Mouse (Mus musculus) forebrain, embryonic 11.5 days (tissue): ENCODE measurements around the gene Cd302. TPM values are rescaled to one million over a fixed set of nuclear protein-coding genes. Genes with fewer than 3 reads are reported as not detected.

Experiments used
- ATAC-seq: fragments of 200-750 bp; cut with Nextera tagmentation; replicated peaks from 2 replicates; pipeline ENCODE4 v1.8.0; 2017; ENCODE audit warnings: moderate TSS enrichment; ENCODE audit not compliant: low FRiP score
- DNase-seq: peaks from one replicate; pipeline ENCODE4 v3.0.0-alpha.2; 2017; ENCODE audit warnings: low spot score
- H3K27ac ChIP-seq: fragments of 300-500 bp; sonication (generic); 2 replicates; pipeline ENCODE4 v1.5.1; 2014; ENCODE audit warnings: low read depth, low read length
- H3K27me3 ChIP-seq: fragments of 300-500 bp; sonication (generic); 2 replicates; pipeline ENCODE4 v1.6.1; 2014; ENCODE audit warnings: mild to moderate bottlenecking, low read length, mixed read lengths; ENCODE audit not compliant: control insufficient read depth, insufficient read depth
- H3K36me3 ChIP-seq: fragments of 300-500 bp; sonication (generic); 2 replicates; pipeline ENCODE4 v1.6.1; 2014; ENCODE audit warnings: mild to moderate bottlenecking, low read length, moderate library complexity, mixed read lengths; ENCODE audit not compliant: control insufficient read depth, insufficient read depth
- H3K4me1 ChIP-seq: fragments of 300-500 bp; sonication (generic); replicated peaks from 2 replicates; pipeline ENCODE4 v1.6.1; 2014; ENCODE audit warnings: low read length, mixed read lengths; ENCODE audit not compliant: control insufficient read depth, insufficient read depth
- H3K4me2 ChIP-seq: fragments of 300-500 bp; sonication (generic); 2 replicates; pipeline ENCODE4 v1.6.1; 2014; ENCODE audit warnings: low read depth, mild to moderate bottlenecking, low read length, moderate library complexity, mixed read lengths; ENCODE audit not compliant: severe bottlenecking
- H3K4me3 ChIP-seq: fragments of 300-500 bp; sonication (generic); 2 replicates; pipeline ENCODE4 v1.5.1; 2014; ENCODE audit warnings: low read depth, low read length
- H3K9ac ChIP-seq: fragments of 300-500 bp; sonication (generic); 2 replicates; pipeline ENCODE4 v1.6.1; 2014; ENCODE audit warnings: low read length
- H3K9me3 ChIP-seq: fragments of 300-500 bp; sonication (generic); 2 replicates; pipeline ENCODE4 v1.6.1; 2016; ENCODE audit warnings: low read length, mixed read lengths; ENCODE audit not compliant: control insufficient read depth
- WGBS: fragments of 180-500 bp; shearing (Covaris S2); extraction: QIAGEN DNeasy Blood & Tissue Kit; methylation state at CpG from one replicate; pipeline ENCODE4 v1.1.7; 2014; 5-methylcytosine and 5-hydroxymethylcytosine counted together
- polyA plus RNA-seq: library from polyadenylated mRNA; unstranded; fragments of >200 nt; fragmentation: Nextera tagmentation; extraction: Ambion mirVana; gene quantifications from 2 replicates; pipeline ENCODE4 v1.2.1, GENCODE M21; 2014

The Cd302 gene
- polyA plus RNA-seq, 1 experiment from 2014 or later, result 11.4 TPM

GRCm38 (mm10) chr2:60269856-60270479 lies 14.3 kb downstream of the Cd302 start:
- DNase-seq (no peak), ATAC-seq (no peak)
- H3K36me3 ChIP-seq, result no peaks in the 10 kb centered on the region
- no peak overlapping the region for H3K9ac ChIP-seq
- no peak overlapping the region for H3K4me3 ChIP-seq
- H3K4me2 ChIP-seq, result no peak overlapping the region
- no peak overlapping the region for H3K27ac ChIP-seq
- no peaks in the 10 kb centered on the region for H3K9me3 ChIP-seq
- 95% methylated on average over 14 of the region's 14 CpGs for WGBS
- H3K27me3 ChIP-seq, result no peaks in the 10 kb centered on the region
- H3K4me1 ChIP-seq, result no peaks in the 10 kb centered on the region

DNA sequence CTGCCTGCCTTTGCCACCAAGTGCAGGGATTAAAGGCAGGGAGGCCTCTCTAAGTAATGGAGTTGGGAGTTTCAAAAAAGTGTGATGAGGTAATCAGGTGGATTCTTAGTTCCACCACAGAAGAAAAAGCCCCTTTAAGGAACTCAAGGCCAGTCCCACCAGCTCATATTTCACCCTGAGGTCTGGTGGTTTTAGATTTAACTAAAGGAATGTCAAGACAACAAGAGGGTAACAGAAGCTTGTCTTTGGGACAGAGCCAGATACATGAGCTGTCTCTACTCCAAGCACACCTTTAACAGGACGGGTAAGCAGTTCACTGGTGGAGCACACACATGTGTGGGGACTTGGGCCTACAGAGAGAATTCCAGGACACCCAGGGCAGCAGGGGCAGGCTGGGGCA lies 16.7 kb downstream of the Cd302 start:
- H3K36me3 ChIP-seq, result no peaks in the 10 kb centered on the region
- H3K9ac ChIP-seq, result no peak overlapping the region
- no peak overlapping the region for H3K4me3 ChIP-seq
- no peaks in the 10 kb centered on the region for H3K4me1 ChIP-seq
- WGBS, result 58% methylated on average over 1 of the region's 1 CpGs
- no peak for DNase-seq
- no peaks in the 10 kb centered on the region for H3K27me3 ChIP-seq
- H3K4me2 ChIP-seq, result no peak overlapping the region
- ATAC-seq, result no peak
- H3K27ac ChIP-seq, result no peak overlapping the region
- H3K9me3 ChIP-seq, result no peaks in the 10 kb centered on the region

DNA sequence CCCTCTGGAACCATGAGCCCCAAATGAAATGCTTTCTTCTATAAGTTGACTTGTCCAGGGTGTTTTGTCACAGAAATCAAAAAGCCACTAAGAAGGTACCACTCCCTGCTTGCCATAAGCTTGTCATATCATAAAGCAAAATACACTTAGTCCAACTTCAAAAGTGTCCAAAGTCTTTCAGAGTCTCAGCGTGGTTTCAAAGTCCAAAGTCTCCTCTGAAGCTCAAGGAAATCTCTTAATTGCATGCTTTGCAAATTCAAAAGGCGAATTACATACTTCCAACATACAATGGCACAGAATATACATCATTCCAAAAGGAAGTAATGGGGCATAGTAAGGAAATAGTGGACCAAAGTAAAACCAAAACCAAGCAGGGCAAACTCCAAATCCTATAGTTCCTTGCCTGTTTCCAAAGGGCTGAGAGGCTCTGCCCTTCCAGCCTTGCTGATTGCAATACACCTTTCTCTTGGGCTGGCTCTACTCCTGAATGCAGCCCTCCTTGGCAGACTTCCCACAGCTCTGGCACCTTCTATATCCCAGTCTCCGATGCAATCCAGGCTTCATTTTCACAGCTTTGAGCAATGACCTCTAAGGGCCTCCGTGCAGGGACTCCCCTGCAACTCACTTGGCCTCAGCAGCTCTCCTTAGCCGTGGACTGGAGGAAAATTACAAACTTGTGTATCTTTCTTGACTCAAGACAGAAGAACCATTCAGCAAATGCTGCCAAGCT lies 23.5 kb downstream of the Cd302 start:
- Histone ChIP-seq H3K4me1 (no peaks in the 10 kb centered on the region), H3K9ac (no peak overlapping the region), H3K27ac (no peak overlapping the region), H3K4me3 (no peak overlapping the region), H3K36me3 (no peaks in the 10 kb centered on the region), H3K27me3 (no peaks in the 10 kb centered on the region), H3K9me3 (no peaks in the 10 kb centered on the region), H3K4me2 (no peak overlapping the region)
- no peak for DNase-seq
- no peak for ATAC-seq
- WGBS, result 87% methylated on average over 5 of the region's 5 CpGs

DNA sequence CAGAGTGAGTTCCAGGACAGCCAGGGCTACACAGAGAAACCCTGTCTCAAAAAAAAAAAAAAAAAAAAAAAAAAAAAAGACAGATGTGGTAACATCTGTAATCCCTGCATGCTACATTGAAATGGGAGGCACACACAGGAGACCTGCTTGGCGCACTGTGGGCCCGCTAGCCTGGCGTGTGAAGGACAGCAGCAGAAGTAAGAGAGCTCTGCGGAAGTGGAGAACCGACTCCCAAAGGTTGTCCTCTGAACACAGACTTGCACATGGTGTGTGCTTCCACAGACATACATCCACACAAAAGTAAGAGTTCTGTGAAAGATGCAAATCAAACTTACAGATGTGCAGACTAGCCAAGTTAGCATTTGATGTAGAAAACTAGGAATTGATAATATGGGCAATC lies 25.1 kb downstream of the Cd302 start:
- no peak overlapping the region for H3K4me3 ChIP-seq
- H3K9ac ChIP-seq, result no peak overlapping the region
- H3K4me2 ChIP-seq, result no peak overlapping the region
- H3K27ac ChIP-seq, result no peak overlapping the region
- H3K9me3 ChIP-seq, result no peaks in the 10 kb centered on the region
- WGBS, result 96% methylated on average over 5 of the region's 5 CpGs
- no peaks in the 10 kb centered on the region for H3K36me3 ChIP-seq
- DNase-seq (no peak), ATAC-seq (no peak)
- H3K4me1 ChIP-seq, result no peaks in the 10 kb centered on the region
- H3K27me3 ChIP-seq, result no peaks in the 10 kb centered on the region

- ATAC-seq (no peak), DNase-seq (no peak)
- no peaks in the 10 kb centered on the region for H3K4me1 ChIP-seq
- 88% methylated on average over 2 of the region's 2 CpGs for WGBS
- H3K4me3 ChIP-seq, result no peak overlapping the region
- no peaks in the 10 kb centered on the region for H3K9me3 ChIP-seq
- H3K27ac ChIP-seq, result no peak overlapping the region
- no peak overlapping the region for H3K9ac ChIP-seq
- H3K4me2 ChIP-seq, result no peak overlapping the region
- H3K27me3 ChIP-seq, result no peaks in the 10 kb centered on the region
- no peaks in the 10 kb centered on the region for H3K36me3 ChIP-seq
These were observed 27.5 kb downstream of the Cd302 start for GRCm38 (mm10) chr2:60256751-60257150.

GRCm38 (mm10) chr2:60253506-60253905 lies 30.8 kb downstream of the Cd302 start:
- DNase-seq (no peak), ATAC-seq (no peak)
- Histone ChIP-seq H3K4me2 (no peak overlapping the region), H3K4me3 (no peak overlapping the region), H3K9me3 (no peaks in the 10 kb centered on the region), H3K4me1 (no peaks in the 10 kb centered on the region), H3K27ac (no peak overlapping the region), H3K27me3 (no peaks in the 10 kb centered on the region), H3K9ac (no peak overlapping the region), H3K36me3 (peaks cover 3% of the 10 kb centered on the region; the same call in 1 of the 2 replicates)

GRCm38 (mm10) chr2:60252782-60253181 lies 31.5 kb downstream of the Cd302 start:
- no peak overlapping the region for H3K4me2 ChIP-seq
- no peaks in the 10 kb centered on the region for H3K9me3 ChIP-seq
- ATAC-seq (no peak), DNase-seq (no peak)
- no peak overlapping the region for H3K27ac ChIP-seq
- peaks cover 3% of the 10 kb centered on the region; the same call in 1 of the 2 replicates for H3K36me3 ChIP-seq
- H3K4me1 ChIP-seq, result no peaks in the 10 kb centered on the region
- no peaks in the 10 kb centered on the region for H3K27me3 ChIP-seq
- H3K9ac ChIP-seq, result no peak overlapping the region
- WGBS, result 90% methylated on average over 4 of the region's 4 CpGs
- H3K4me3 ChIP-seq, result no peak overlapping the region

DNA sequence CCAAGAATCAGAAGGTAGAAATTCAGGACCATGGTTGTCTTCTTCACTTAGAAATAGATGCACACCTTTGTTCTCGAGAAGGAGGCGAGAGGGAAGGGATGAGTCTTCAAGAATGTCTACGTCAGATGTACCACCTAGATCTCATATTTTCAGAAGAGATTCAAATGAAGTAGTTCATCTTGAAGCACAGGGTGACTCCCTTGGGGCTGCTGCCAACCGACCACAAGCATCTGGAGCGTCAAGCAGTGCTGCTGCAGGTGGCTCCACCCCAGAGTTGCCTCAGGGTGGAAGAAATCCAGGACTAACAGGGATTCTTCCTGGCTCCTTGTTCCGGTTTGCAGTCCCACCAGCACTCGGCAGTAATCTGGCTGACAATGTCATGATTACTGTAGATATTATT lies 49.8 kb downstream of the Cd302 start:
- no peak for ATAC-seq
- no peaks in the 10 kb centered on the region for H3K9me3 ChIP-seq
- H3K4me2 ChIP-seq, result no peak overlapping the region
- no peak overlapping the region for H3K27ac ChIP-seq
- no peaks in the 10 kb centered on the region for H3K4me1 ChIP-seq
- WGBS, result 91% methylated on average over 7 of the region's 7 CpGs
- H3K27me3 ChIP-seq, result no peaks in the 10 kb centered on the region
- no peak overlapping the region for H3K4me3 ChIP-seq
- H3K36me3 ChIP-seq, result peaks cover 14% of the 10 kb centered on the region
- no peak for DNase-seq
- H3K9ac ChIP-seq, result no peak overlapping the region

GRCm38 (mm10) chr2:60233147-60233546 lies 51.1 kb downstream of the Cd302 start:
- no peak overlapping the region for H3K27ac ChIP-seq
- WGBS, result 69% methylated on average over 2 of the region's 2 CpGs
- no peak overlapping the region for H3K4me2 ChIP-seq
- peaks cover 12% of the 10 kb centered on the region for H3K36me3 ChIP-seq
- DNase-seq (no peak), ATAC-seq (no peak)
- H3K27me3 ChIP-seq, result no peaks in the 10 kb centered on the region
- no peak overlapping the region for H3K9ac ChIP-seq
- no peak overlapping the region for H3K4me3 ChIP-seq
- H3K4me1 ChIP-seq, result no peaks in the 10 kb centered on the region
- no peaks in the 10 kb centered on the region for H3K9me3 ChIP-seq
